Comparison of ENCODE assay signal across 9 mouse cellular contexts in genomic region chr17:17645738-17646137, GRCm38 (mm10). TPM values are rescaled to one million over a fixed set of nuclear protein-coding genes. Genes with fewer than 3 reads are reported as not detected.
DNase-seq lines count a peak whose midpoint lies in the region; ATAC-seq and TF ChIP-seq lines count a peak whose summit lies in the region.
"Had no signal": no experiment of that assay in that cellular context is flagged by ENCODE, and none has a peak within 500 bp of the region (broad histone marks: within the 10 kb centered on the region; RNA-seq: fewer than 3 reads in every experiment).

No protein-coding gene starts in this region.

- peak; percentile 96 for TF ChIP-seq CTCF in Patski (IDR thresholded peaks at IDR 0.05)

- POLR2A ChIA-PET in Patski (lab: Charles Lee): no interaction called here

- H3K9ac ChIP-seq in lung, embryonic 16.5 days (ENCODE audit: low read length): no peak overlapping the region
- H3K9ac ChIP-seq: liver, embryonic 15.5 days had no signal

- no peak overlapping the region for H3K4me2 ChIP-seq in lung, embryonic 16.5 days (ENCODE audit: low read depth, low read length)
- H3K4me2 ChIP-seq: liver, embryonic 15.5 days had no signal

- ATAC-seq in Patski: peak; percentile 86
- peak; percentile 99 for ATAC-seq in granulocyte monocyte progenitor cell, adult 5-6 weeks (replicated peaks; ENCODE audit: poor library complexity, severe bottlenecking)
- ATAC-seq in lung, embryonic 16.5 days (ENCODE audit: low read depth): peak; percentile 49; the same call in 1 of the 2 replicates

- peaks cover 15% of the 10 kb centered on the region for H3K27me3 ChIP-seq in Patski
- no peaks in the 10 kb centered on the region for H3K27me3 ChIP-seq in lung, embryonic 16.5 days (ENCODE audit: control insufficient read depth, insufficient read depth, low read depth, low read length)
- H3K27me3 ChIP-seq: liver, embryonic 15.5 days had no signal

- no peak overlapping the region for H3K4me3 ChIP-seq in lung, embryonic 16.5 days (ENCODE audit: low read length)
- H3K4me3 ChIP-seq: liver, embryonic 15.5 days had no signal

- 3% methylated on average over 3 of the region's 3 CpGs for WGBS in lung, embryonic 16.5 days

- CTCF ChIA-PET in Patski (lab: Charles Lee): interaction anchor here (0.9 to 5.4 kb wide), 4 partner anchors 32 to 250 kb away, joined by 3 to 56 read pairs (median 4); no protein-coding TSS in a partner anchor

- DNase-seq in gastrocnemius, adult 18-20 months (ENCODE audit: low spot score): peak; percentile 60
- no peak for DNase-seq in gastrocnemius, postnatal 25 days
- DNase-seq in Patski (ENCODE audit: low read depth, low spot score): no peak
- peak; percentile 68 to 77 for DNase-seq in cerebellum, postnatal 25 days
- peak; percentile 67 for DNase-seq in kidney, postnatal 10 days
- peak; percentile 72 for DNase-seq in retina, postnatal 1 day

- H3K9me3 ChIP-seq in lung, embryonic 16.5 days (ENCODE audit: control insufficient read depth, low read length): no peaks in the 10 kb centered on the region
- H3K9me3 ChIP-seq: liver, embryonic 15.5 days had no signal

- H3K27ac ChIP-seq in lung, embryonic 16.5 days (ENCODE audit: low read length): no peak overlapping the region
- H3K27ac ChIP-seq: liver, embryonic 15.5 days had no signal

- no peaks in the 10 kb centered on the region for H3K4me1 ChIP-seq in lung, embryonic 16.5 days (replicated peaks; ENCODE audit: control insufficient read depth, insufficient read depth, low read length)
- H3K4me1 ChIP-seq: liver, embryonic 15.5 days had no signal

- H3K36me3 ChIP-seq in lung, embryonic 16.5 days (ENCODE audit: control insufficient read depth, insufficient read depth, low read length): no peaks in the 10 kb centered on the region
- H3K36me3 ChIP-seq: liver, embryonic 15.5 days had no signal

- in situ Hi-C loops in Patski (cut with MboI; ENCODE audit: low pct_unique_long_range_greater_than_20kb): loop anchor here (5.0 to 25.0 kb wide), 2 partner anchors 253 to 1833 kb away; no protein-coding TSS in a partner anchor

RNA-seq across cellular contexts. Expression of gene Lnpep, which starts 20.9 kb away (rescaled TPM):
- total RNA-seq in gastrocnemius, adult 18-20 months (2021): 10 to 100 TPM; 51.2 to 57.0 TPM
- 10 to 100 TPM; 68.2 to 68.4 TPM for total RNA-seq in gastrocnemius, postnatal 25 days (2021)
- 34.8 TPM for polyA plus RNA-seq in Patski (2021)
- total RNA-seq in granulocyte monocyte progenitor cell, adult 5-6 weeks (2014; fragmentation: Nextera tagmentation): 42.2 and 46.3 TPM in 2 replicates
- total RNA-seq in granulocyte monocyte progenitor cell, adult 5-6 weeks (2017): 51.6 and 52.2 TPM in 2 replicates
- 8.0 and 8.4 TPM in 2 replicates for polyA plus RNA-seq in lung, embryonic 16.5 days (2015; fragmentation: Nextera tagmentation; extraction: Ambion mirVana)

RNA-seq across cellular contexts. Expression of gene Vmn2r90, which starts 57.8 kb away (rescaled TPM):
- not detected for total RNA-seq in gastrocnemius, adult 18-20 months (2021)
- not detected for total RNA-seq in gastrocnemius, postnatal 25 days (2021)
- polyA plus RNA-seq in Patski (2021): not detected
- total RNA-seq in granulocyte monocyte progenitor cell, adult 5-6 weeks (2014; fragmentation: Nextera tagmentation): not detected in 2 replicates
- 0.31 TPM in 1 of 2 replicates, not detected in the other for total RNA-seq in granulocyte monocyte progenitor cell, adult 5-6 weeks (2017)
- not detected in 2 replicates for polyA plus RNA-seq in lung, embryonic 16.5 days (2015; fragmentation: Nextera tagmentation; extraction: Ambion mirVana)
- polyA plus RNA-seq: liver, embryonic 15.5 days had no signal

Comparison
In these comparisons a context has a peak if more than half of its experiments do, and no peak if none do; other contexts are left out.
1. DNase-seq: peak in gastrocnemius, adult 18-20 months (single experiment), cerebellum, postnatal 25 days (2 of 2), kidney, postnatal 10 days (single experiment) and retina, postnatal 1 day (single experiment); none in gastrocnemius, postnatal 25 days (single experiment) and Patski (single experiment).
2. ATAC-seq: peak in every context shown above with its lines; median percentile 99 in granulocyte monocyte progenitor cell, adult 5-6 weeks; 86 in Patski; 49 in lung, embryonic 16.5 days.